Mouse (Mus musculus) intestine, embryonic 14.5 days (tissue): ENCODE data around the gene Chst5. TPM values are rescaled to one million over a fixed set of nuclear protein-coding genes. Genes with fewer than 3 reads are reported as not detected.

Source experiments
- ATAC-seq: fragments of 200-750 bp; cut with Nextera tagmentation; replicated peaks from 2 replicates; pipeline ENCODE4 v1.8.0; 2017; ENCODE audit warnings: low read depth, moderate number of reproducible peaks, moderate TSS enrichment, moderate library complexity; ENCODE audit not compliant: low FRiP score, low TSS enrichment
- DNase-seq: peaks from one replicate; pipeline ENCODE4 v3.0.0-alpha.2; 2018; ENCODE audit warnings: low spot score
- H3K27ac ChIP-seq: fragments of 300-500 bp; sonication (generic); 2 replicates; pipeline ENCODE4 v1.5.1; 2014; ENCODE audit warnings: low read depth, mild to moderate bottlenecking, control low read depth
- H3K27me3 ChIP-seq: fragments of 300-500 bp; sonication (generic); replicated peaks from 2 replicates; pipeline ENCODE4 v1.6.1; 2014; ENCODE audit warnings: low read length, control low read depth; ENCODE audit not compliant: control insufficient read depth, insufficient read depth
- H3K36me3 ChIP-seq: fragments of 300-500 bp; sonication (generic); 2 replicates; pipeline ENCODE4 v1.6.1; 2014; ENCODE audit warnings: low read length, control low read depth; ENCODE audit not compliant: control insufficient read depth, insufficient read depth
- H3K4me1 ChIP-seq: fragments of 300-500 bp; sonication (generic); replicated peaks from 2 replicates; pipeline ENCODE4 v1.6.1; 2014; ENCODE audit warnings: low read length, control low read depth, mixed read lengths; ENCODE audit not compliant: control insufficient read depth, insufficient read depth
- H3K4me2 ChIP-seq: fragments of 300-500 bp; sonication (generic); 2 replicates; pipeline ENCODE4 v1.6.1; 2014; ENCODE audit warnings: low read length
- H3K4me3 ChIP-seq: fragments of 300-500 bp; sonication (generic); 2 replicates; pipeline ENCODE4 v1.5.1; 2014; ENCODE audit warnings: low read depth, low read length, control low read depth, mixed read lengths
- H3K9ac ChIP-seq: fragments of 300-500 bp; sonication (generic); 2 replicates; pipeline ENCODE4 v1.6.1; 2014; ENCODE audit warnings: mild to moderate bottlenecking, low read length
- H3K9me3 ChIP-seq: fragments of 300-500 bp; sonication (generic); 2 replicates; pipeline ENCODE4 v1.6.1; 2016; ENCODE audit warnings: low read length, control low read depth; ENCODE audit not compliant: control insufficient read depth
- WGBS: fragments of 180-500 bp; shearing (Covaris S2); extraction: QIAGEN DNeasy Blood & Tissue Kit; methylation state at CpG from one replicate; pipeline ENCODE4 v1.1.7; 2014; 5-methylcytosine and 5-hydroxymethylcytosine counted together
- polyA plus RNA-seq: library from polyadenylated mRNA; unstranded; fragments of >200 nt; fragmentation: Nextera tagmentation; extraction: Ambion mirVana; gene quantifications from 2 replicates; pipeline ENCODE4 v1.2.1, GENCODE M21; 2014

Chst5 gene
- polyA plus RNA-seq, 1 experiment from 2014 or later, result 2.1 TPM

DNA sequence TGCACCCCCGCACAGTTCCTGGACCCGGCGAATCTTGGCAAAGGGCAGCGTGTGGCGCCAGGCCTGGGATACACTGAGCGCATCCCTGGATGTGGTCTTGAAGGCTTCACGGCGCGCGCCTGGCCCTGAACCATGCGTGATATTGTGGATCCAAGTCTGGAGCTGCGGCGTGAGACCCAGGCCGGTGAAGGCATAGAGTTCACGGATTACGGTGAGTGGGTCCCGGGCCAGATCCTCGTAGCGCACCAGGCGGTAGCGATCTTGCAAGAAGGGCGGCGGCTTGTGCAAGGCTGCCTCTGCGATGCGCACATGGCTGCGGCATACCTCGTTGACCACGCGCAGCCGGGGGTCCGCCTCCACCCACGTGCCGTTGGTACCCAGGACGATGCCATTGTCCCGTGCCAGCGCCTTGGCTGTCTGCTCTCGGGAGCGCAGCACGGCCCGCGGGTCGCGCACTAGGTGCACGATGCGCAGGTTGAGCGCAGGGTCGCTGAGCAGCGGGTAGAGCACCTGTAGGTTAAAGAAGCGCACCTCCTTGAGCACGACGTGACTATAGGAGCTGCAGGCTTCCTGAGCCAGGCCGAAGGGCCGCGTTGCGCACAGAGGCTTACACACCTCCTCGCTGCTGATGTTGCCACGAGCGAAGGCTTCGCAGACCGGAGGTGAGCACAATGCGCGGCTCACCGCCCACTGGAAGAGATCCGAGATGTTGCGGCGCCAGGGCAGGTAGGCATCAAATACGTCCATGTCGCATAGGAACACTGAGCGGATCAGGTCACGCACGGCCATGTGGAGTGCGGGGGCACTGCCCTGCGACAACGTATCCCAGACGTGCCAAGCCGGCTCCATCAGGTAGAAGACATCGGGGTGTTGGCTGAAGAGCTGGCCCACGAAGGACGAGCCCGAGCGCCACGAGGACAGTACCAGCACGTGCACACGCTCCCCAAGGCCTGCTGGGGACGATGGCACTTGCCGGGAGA is 20.0 kb downstream of the Chst5 start:
- Histone ChIP-seq H3K4me2 (peak overlapping the region; percentile 43), H3K4me3 (peak overlapping the region; percentile 20), H3K4me1 (peaks cover 7% of the 10 kb centered on the region), H3K9me3 (no peaks in the 10 kb centered on the region), H3K36me3 (no peaks in the 10 kb centered on the region), H3K9ac (no peak overlapping the region), H3K27me3 (peaks cover 29% of the 10 kb centered on the region), H3K27ac (no peak overlapping the region)
- peak; percentile 61 for DNase-seq
- peak; percentile 38 for ATAC-seq
- WGBS, result 12% methylated on average over 86 of the region's 86 CpGs

DNA sequence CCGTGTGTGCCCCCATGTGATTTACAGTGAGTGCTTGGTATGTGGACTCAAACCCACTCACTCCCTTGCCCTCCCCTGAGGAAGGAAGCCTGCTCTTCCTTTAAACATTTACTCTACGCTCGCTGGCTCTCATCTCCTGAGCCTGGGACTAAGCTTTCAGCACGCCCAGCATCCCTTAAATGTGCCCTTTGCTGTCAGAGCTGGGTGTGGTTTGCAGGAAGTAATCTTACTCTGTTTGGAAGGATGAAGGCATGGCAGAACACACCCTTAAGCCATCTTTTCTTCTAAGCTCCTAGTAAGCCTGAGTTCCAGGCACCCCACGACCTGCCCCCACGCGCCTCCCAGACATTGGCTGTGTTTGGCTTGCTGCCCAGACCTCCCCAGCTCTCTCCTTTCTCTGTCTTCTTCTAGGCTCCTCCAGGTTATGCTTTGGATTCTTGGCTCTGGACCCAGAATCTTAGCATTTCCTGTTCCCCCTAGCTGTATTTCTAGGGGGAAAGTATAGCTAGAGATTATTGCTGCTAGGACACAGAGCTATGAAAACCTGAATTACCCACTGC is 22.1 kb downstream of the Chst5 start:
- Histone ChIP-seq H3K27ac (no peak overlapping the region), H3K9me3 (no peaks in the 10 kb centered on the region), H3K4me1 (peaks cover 7% of the 10 kb centered on the region), H3K4me3 (no peak overlapping the region), H3K4me2 (peak overlapping the region; percentile 20; the same call in 1 of the 2 replicates), H3K27me3 (peaks cover 29% of the 10 kb centered on the region), H3K36me3 (no peaks in the 10 kb centered on the region), H3K9ac (no peak overlapping the region)
- 14% methylated on average over 7 of the region's 7 CpGs for WGBS
- ATAC-seq (no peak), DNase-seq (no peak)

DNA sequence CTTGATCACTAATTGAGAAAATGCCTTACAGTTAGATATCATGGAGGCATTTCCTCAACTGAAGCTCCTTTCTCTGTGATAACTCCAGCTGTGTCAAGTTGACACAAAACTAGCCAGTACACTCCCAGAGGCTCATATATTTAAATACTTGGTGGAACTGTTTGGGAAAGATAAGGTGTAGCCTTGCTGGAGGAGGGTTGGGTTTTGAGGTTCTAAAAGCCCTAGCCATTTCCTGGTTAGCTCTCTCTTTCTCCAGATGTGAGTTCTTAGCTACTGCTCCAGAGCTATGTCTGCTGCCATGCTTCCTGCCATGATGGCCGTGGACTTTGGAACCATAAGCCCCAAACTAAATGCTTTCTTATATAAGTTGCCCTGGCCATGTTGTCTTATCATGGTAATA is 22.8 kb downstream of the Chst5 start:
- Histone ChIP-seq H3K27ac (no peak overlapping the region), H3K4me1 (peaks cover 7% of the 10 kb centered on the region), H3K4me3 (no peak overlapping the region), H3K4me2 (no peak overlapping the region), H3K9me3 (no peaks in the 10 kb centered on the region), H3K36me3 (no peaks in the 10 kb centered on the region), H3K9ac (no peak overlapping the region), H3K27me3 (peaks cover 29% of the 10 kb centered on the region)
- WGBS, result 88% methylated on average over 1 of the region's 1 CpGs
- ATAC-seq, result no peak
- DNase-seq, result no peak

DNA sequence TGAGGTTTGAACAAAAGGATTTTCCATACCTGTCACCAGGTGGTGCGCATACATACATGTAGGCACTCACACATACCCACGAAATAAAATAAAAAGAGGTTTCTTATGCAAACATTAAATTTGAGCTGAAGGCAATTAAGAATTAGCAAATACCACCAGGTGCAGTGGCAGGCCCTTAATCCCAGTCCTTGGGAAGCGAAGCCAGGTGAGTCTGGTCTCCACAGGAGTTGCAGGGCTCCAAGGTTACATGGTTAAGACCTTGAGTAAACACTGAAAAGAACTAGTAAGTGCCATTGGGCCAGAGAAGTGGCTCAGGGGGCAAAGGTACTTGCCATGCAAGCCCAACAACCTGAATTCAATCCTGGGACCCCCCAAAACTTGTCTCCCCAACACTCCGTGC is 26.6 kb downstream of the Chst5 start:
- H3K36me3 ChIP-seq, result no peaks in the 10 kb centered on the region
- no peak overlapping the region for H3K4me3 ChIP-seq
- DNase-seq (no peak), ATAC-seq (no peak)
- H3K9ac ChIP-seq, result no peak overlapping the region
- WGBS, result 83% methylated on average over 4 of the region's 4 CpGs
- H3K4me2 ChIP-seq, result no peak overlapping the region
- H3K4me1 ChIP-seq, result no peaks in the 10 kb centered on the region; the same call in 1 of the 2 replicates
- no peaks in the 10 kb centered on the region for H3K27me3 ChIP-seq
- H3K27ac ChIP-seq, result no peak overlapping the region
- H3K9me3 ChIP-seq, result no peaks in the 10 kb centered on the region

DNA sequence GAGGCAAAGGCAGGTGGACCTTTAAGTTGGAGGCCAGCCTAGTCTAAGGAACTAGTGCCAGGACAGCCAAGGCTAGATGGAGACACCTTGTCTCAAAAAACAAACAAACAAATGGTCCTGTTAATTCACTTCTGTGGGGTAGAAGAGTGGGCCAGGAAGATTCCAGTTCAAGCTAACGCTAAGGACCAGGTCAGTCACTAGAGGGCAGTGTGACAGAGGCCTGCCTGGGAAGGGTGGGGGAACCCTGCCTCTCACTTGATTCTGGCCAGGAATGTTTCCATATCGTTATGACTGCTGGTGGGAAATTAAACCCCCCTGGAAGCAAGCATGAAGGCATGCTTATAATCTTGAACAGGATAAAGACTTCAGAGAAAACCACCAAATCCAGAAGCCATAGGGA is 28.7 kb downstream of the Chst5 start:
- DNase-seq (peak; percentile 75), ATAC-seq (no peak)
- Histone ChIP-seq H3K4me2 (no peak overlapping the region), H3K27me3 (no peaks in the 10 kb centered on the region), H3K9me3 (no peaks in the 10 kb centered on the region), H3K27ac (no peak overlapping the region), H3K4me1 (no peaks in the 10 kb centered on the region), H3K36me3 (no peaks in the 10 kb centered on the region), H3K4me3 (no peak overlapping the region), H3K9ac (no peak overlapping the region)
- 3% methylated on average over 2 of the region's 2 CpGs for WGBS

DNA sequence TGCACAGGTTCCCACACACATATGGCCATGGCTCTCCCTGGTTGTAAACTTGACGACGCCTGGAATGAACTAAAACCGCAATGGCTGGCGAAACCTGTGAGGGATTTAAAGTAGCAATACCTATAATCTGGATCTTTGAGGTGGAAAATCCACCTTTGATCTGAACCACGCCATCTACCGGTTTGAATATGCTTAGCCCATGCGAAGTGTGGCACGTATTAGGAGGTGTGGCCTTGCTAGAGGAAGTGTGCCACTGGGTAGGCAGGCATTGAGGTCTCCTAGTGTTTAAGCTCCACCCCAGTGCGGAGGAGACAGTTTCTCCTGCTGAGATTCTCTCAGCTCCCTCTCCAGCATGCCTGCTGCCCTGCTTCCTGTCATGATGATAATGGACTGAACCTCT is 32.5 kb downstream of the Chst5 start:
- Histone ChIP-seq H3K4me2 (no peak overlapping the region), H3K27ac (no peak overlapping the region), H3K4me3 (no peak overlapping the region), H3K27me3 (no peaks in the 10 kb centered on the region), H3K36me3 (no peaks in the 10 kb centered on the region), H3K9me3 (no peaks in the 10 kb centered on the region), H3K9ac (no peak overlapping the region), H3K4me1 (peaks cover 4% of the 10 kb centered on the region; the same call in 1 of the 2 replicates)
- ATAC-seq, result no peak
- DNase-seq, result no peak
- 67% methylated on average over 9 of the region's 9 CpGs for WGBS

DNA sequence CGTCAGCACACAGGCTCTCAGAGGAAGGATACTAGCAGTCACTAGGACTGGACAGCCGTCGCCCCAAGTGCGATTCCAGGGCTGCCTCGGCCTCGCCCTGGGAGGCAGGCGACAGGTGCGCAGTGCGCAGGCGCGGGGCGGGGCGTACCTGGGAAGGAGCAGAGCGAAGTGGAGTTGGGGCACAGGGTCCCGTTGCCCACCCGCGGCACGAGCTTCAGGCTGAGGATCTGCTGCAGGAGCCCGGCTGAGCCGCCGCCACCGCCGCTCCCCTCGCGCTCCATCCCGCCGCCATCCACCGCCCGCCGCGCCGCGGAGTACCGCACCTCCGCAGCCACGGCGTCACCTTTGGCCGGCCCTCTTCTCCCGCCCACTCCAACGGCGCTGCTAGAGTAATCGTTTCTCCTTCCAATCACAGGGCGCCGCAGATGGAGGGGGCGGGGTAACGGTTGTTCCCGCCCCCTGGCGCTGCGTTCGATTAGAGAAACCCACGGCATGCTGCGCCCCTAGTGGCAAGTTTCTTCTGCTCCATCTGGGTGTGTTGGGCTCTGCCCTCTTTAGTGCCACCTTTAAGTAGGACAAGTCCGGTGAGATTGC is 33.8 kb downstream of the Chst5 start, which contains the start of gene Tmem170:
Gene Tmem170, minus strand, starts transcription at position 396 of the 594 bp plus-strand sequence.
- Histone ChIP-seq H3K27ac (peak within 1 kb of the TSS; percentile 65), H3K9me3 (no peaks in the 10 kb centered on the region), H3K4me2 (peak within 1 kb of the TSS; percentile 72), H3K27me3 (no peaks in the 10 kb centered on the region), H3K4me1 (peaks cover 4% of the 10 kb centered on the region; the same call in 1 of the 2 replicates), H3K36me3 (no peaks in the 10 kb centered on the region), H3K4me3 (peak within 1 kb of the TSS; percentile 77), H3K9ac (peak within 1 kb of the TSS; percentile 59)
- WGBS, result under 1% methylated on average over 30 of the region's 53 CpGs
- DNase-seq (peak; percentile 99), ATAC-seq (peak; percentile 97)

DNA sequence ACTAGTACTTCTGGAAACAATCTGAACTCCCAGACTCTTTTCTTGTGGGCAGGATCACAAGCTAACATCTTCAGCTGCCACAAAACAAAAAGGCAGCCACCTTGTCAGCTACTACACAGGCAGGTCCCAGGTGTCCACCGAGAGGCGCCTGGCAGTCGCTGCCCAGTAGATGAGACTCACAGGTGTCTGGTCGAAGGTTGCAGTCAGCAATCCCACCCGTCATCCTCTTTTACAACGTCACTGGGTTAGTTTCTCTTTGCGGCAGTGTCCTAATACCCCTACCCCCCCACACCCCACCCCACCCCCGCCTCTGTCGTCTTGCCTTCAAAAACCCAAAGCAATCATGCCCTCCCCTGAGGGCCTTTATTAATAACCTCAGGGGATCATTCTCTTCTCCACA is 34.5 kb downstream of the Chst5 start:
- DNase-seq, result peak; percentile 58
- H3K36me3 ChIP-seq, result no peaks in the 10 kb centered on the region
- peaks cover 4% of the 10 kb centered on the region; the same call in 1 of the 2 replicates for H3K4me1 ChIP-seq
- 15% methylated on average over 9 of the region's 9 CpGs for WGBS
- peak overlapping the region; percentile 72 for H3K4me2 ChIP-seq
- H3K9me3 ChIP-seq, result no peaks in the 10 kb centered on the region
- H3K9ac ChIP-seq, result peak overlapping the region; percentile 59
- peak overlapping the region; percentile 77 for H3K4me3 ChIP-seq
- ATAC-seq, result peak; percentile 1; the same call in 1 of the 2 replicates
- H3K27me3 ChIP-seq, result no peaks in the 10 kb centered on the region
- peak overlapping the region; percentile 65; the same call in 1 of the 2 replicates for H3K27ac ChIP-seq
